In genomic region chr14:15083812-15084211, GRCm38 (mm10) we compare ENCODE assay signal across 22 mouse cellular contexts.
DNase-seq lines count a peak whose midpoint lies in the region; ATAC-seq lines count a peak whose summit lies in the region.
"Had no signal": no experiment of that assay in that cellular context is flagged by ENCODE, and none has a peak within 500 bp of the region (broad histone marks: within the 10 kb centered on the region; RNA-seq: fewer than 3 reads in every experiment).

No protein-coding gene starts in this region.

- H3K36me3 ChIP-seq in hindbrain, embryonic 11.5 days (ENCODE audit: control insufficient read depth, insufficient read depth, low read length) = no peaks in the 10 kb centered on the region
- H3K36me3 ChIP-seq: heart, embryonic 15.5 days; hindbrain, embryonic 10.5 days; midbrain, embryonic 10.5 days had no signal

- intact Hi-C loops in heart, postnatal 10 days (cut with DNase I) = no loop called here

- no peak overlapping the region for H3K4me2 ChIP-seq in hindbrain, embryonic 11.5 days (replicated peaks; ENCODE audit: low read depth, low read length)
- H3K4me2 ChIP-seq: heart, embryonic 15.5 days had no signal

- peak; percentile 46 for DNase-seq in heart, adult 11 months
- no peak for DNase-seq in heart, postnatal 10 days
- DNase-seq in thymus, adult 18-20 months = peak; percentile 63 to 77
- peak; percentile 76 for DNase-seq in thymus, postnatal 4 days
- DNase-seq in hindbrain, embryonic 11.5 days (ENCODE audit: low spot score) = no peak
- DNase-seq in embryo, embryonic 9.5 days (ENCODE audit: extremely low spot score) = no peak
- no peak for DNase-seq in layer of hippocampus, adult 9-10 months (ENCODE audit: low spot score)
- DNase-seq: adrenal gland, adult 8-10 months; cerebellum, postnatal 10 days; embryo, embryonic 11 days; heart, adult 2 months; kidney, adult 8-10 months; kidney, postnatal 25 days; left cerebral cortex, postnatal 4 days; liver; liver, postnatal 0 days; lung, postnatal 14 days had no signal

- H3K4me3 ChIP-seq in hindbrain, embryonic 11.5 days (ENCODE audit: low read depth, low read length) = no peak overlapping the region
- H3K4me3 ChIP-seq: heart, adult 2 months; heart, embryonic 15.5 days; hindbrain, embryonic 10.5 days; left cerebral cortex, adult 2 months; midbrain, embryonic 10.5 days had no signal

- no peak overlapping the region for H3K9ac ChIP-seq in hindbrain, embryonic 11.5 days (ENCODE audit: low read depth, low read length)
- H3K9ac ChIP-seq: heart, embryonic 15.5 days; liver, postnatal 0 days had no signal

- 62% methylated on average over 1 of the region's 1 CpGs for WGBS in hindbrain, embryonic 11.5 days

- peak; percentile 71 to 77; a peak in 3 of 4 replicates for ATAC-seq in hematopoietic stem cell, adult 5-6 weeks (replicated peaks in 1 of 2; ENCODE audit: insufficient read depth in 1 of 2, low FRiP score in 2 of 2, low TSS enrichment in 1 of 2, low read depth in 1 of 2, poor library complexity in 2 of 2, severe bottlenecking in 2 of 2)
- ATAC-seq in hindbrain, embryonic 11.5 days (ENCODE audit: low FRiP score) = no peak
- ATAC-seq: liver, postnatal 0 days had no signal

- no peaks in the 10 kb centered on the region for H3K9me3 ChIP-seq in hindbrain, embryonic 11.5 days (ENCODE audit: control insufficient read depth, low read length)
- H3K9me3 ChIP-seq: heart, embryonic 15.5 days; hindbrain, embryonic 10.5 days; midbrain, embryonic 10.5 days had no signal

- H3K4me1 ChIP-seq in hindbrain, embryonic 11.5 days (replicated peaks; ENCODE audit: control insufficient read depth, insufficient read depth, low read length) = no peaks in the 10 kb centered on the region
- H3K4me1 ChIP-seq: heart, embryonic 15.5 days; hindbrain, embryonic 10.5 days; midbrain, embryonic 10.5 days had no signal

- H3K27me3 ChIP-seq in hindbrain, embryonic 11.5 days (ENCODE audit: control insufficient read depth, insufficient read depth, low read length) = no peaks in the 10 kb centered on the region
- H3K27me3 ChIP-seq: heart, embryonic 15.5 days had no signal

- H3K27ac ChIP-seq in hindbrain, embryonic 11.5 days (ENCODE audit: low read depth, low read length) = no peak overlapping the region
- H3K27ac ChIP-seq: heart, adult 2 months; heart, embryonic 15.5 days; hindbrain, embryonic 10.5 days; left cerebral cortex, adult 2 months; midbrain, embryonic 10.5 days had no signal

Comparison
In these comparisons a context has a peak if more than half of its experiments do, and no peak if none do; other contexts are left out.
1. DNase-seq: peak in heart, adult 11 months (single experiment), thymus, adult 18-20 months (2 of 2) and thymus, postnatal 4 days (single experiment); none in heart, postnatal 10 days (0 of 2), hindbrain, embryonic 11.5 days (single experiment), embryo, embryonic 9.5 days (single experiment) and layer of hippocampus, adult 9-10 months (single experiment).